Mouse (Mus musculus): ENCODE measurements around the gene Prss33. TPM values are rescaled to one million over a fixed set of nuclear protein-coding genes. Genes with fewer than 3 reads are reported as not detected.
A peak's percentile ranks its signal among the peaks of the same experiment; 100 is the strongest.

Prss33 gene
- polyA plus RNA-seq, 1 experiment from 2014 or later: not detected

GRCm38 (mm10) chr17:23806867-23807266 lies 29.0 kb downstream of the Prss33 start:
- no peak overlapping the region for H3K4me3 ChIP-seq (ENCODE audit: inconsistent target)
- H3K79me2 ChIP-seq (ENCODE audit: inconsistent target): peaks cover 83% of the 10 kb centered on the region
- H3K27ac ChIP-seq: no peak overlapping the region
- H3K36me3 ChIP-seq (ENCODE audit: inconsistent target): peaks cover 43% of the 10 kb centered on the region
- 73% methylated on average over 12 of the region's 25 CpGs for WGBS (ENCODE audit: missing documents)

DNA sequence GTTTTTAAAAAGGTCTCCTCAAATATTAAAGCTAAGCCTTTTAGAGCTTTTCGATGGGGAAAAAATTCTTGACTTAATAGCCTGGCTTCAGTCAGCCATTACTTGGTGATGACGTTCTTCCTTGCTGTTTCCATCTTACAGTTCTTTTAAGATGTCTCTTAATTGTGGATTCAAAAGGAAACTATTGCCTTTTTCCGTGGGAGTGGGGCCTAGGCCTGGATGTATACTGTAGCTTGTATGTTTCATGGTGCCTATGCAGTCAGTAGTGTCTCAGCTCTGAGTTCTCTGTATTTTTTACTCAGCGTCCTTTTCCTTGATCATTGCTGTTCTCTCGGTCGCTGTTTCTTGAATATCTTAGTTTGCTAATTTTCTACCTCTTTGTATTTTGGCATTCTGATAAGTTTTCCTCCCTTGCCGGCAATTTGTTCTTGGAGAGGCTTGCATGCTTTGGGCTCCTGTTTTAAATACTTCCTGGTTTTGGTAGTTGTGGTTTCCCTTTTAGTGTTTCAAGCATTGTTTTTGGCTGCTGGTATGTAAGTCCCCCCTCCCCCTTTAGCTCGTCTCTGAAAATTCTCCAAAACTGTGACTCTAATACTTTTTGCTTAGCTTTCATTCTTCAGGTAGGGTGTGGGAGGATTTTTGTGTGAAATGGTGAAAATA lies 31.3 kb downstream of the Prss33 start:
- Histone ChIP-seq H3K79me2 (ENCODE audit: inconsistent target) (peaks cover 61% of the 10 kb centered on the region), H3K4me3 (ENCODE audit: inconsistent target) (peak overlapping the region; percentile 79), H3K36me3 (ENCODE audit: inconsistent target) (peaks cover 23% of the 10 kb centered on the region), H3K27ac (peak overlapping the region; percentile 59)
- WGBS (ENCODE audit: missing documents): 0% methylated on average over 8 of the region's 8 CpGs

GRCm38 (mm10) chr17:23803366-23804041 lies 32.4 kb downstream of the Prss33 start:
- Histone ChIP-seq H3K27ac (peak overlapping the region; percentile 59), H3K36me3 (ENCODE audit: inconsistent target) (peaks cover 13% of the 10 kb centered on the region), H3K79me2 (ENCODE audit: inconsistent target) (peaks cover 51% of the 10 kb centered on the region), H3K4me3 (ENCODE audit: inconsistent target) (peak overlapping the region; percentile 79)
- 1% methylated on average over 70 of the region's 83 CpGs for WGBS (ENCODE audit: missing documents)

DNA sequence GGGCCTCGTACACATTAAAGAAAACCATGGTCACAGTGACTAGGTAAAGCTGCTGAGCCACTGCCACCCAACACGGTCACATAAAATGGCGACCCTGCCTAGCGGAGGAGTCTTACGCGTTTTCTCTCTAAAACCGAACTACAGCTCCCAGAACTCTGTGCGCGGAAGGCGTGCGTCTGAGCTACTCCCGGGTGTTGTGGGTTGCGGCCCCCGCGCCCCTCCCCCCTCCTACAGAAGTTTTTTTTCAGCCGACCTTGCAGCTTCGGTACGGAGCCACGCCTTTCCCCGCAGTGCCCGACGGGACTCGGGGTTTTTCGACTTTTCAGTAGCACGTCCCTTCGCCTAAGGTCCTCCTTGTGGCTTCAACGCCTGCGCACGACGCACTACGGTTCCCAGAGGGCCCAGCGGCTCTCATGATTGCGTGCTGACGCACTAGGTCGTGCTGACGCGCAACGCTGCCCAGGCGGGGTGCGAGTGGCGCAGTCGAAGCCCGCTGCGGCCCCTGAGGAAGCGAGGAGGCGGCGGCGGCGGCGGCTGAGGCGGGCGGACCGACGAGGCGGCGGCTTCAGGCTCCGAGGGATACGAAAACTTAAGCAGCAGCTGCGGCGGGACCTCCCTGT lies 33.0 kb downstream of the Prss33 start:
- Histone ChIP-seq H3K27ac (peak overlapping the region; percentile 80), H3K4me3 (ENCODE audit: inconsistent target) (peak overlapping the region; percentile 45), H3K79me2 (ENCODE audit: inconsistent target) (peaks cover 44% of the 10 kb centered on the region), H3K36me3 (ENCODE audit: inconsistent target) (peaks cover 6% of the 10 kb centered on the region; the same call in 1 of the 2 replicates)
- WGBS (ENCODE audit: missing documents): under 1% methylated on average over 59 of the region's 60 CpGs

DNA sequence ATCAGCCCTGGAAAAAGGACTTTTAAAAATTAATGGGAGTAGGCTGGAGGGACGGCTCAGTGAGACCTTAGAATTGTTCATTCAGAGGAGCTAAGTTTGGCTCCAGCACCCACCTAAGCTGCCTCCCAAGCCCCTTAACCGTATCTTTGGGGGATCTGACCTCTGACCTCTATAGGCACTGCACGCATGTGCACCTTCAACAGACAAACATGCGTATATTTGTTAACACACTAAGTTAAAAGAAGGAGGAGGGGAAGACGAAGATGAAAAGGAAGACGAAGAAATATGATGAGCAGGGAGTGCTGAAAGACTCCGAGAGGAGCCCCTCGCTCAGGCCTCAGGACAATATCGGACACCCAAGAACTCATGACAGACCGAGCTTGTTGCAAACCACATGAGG lies 34.2 kb downstream of the Prss33 start:
- no peak overlapping the region for H3K27ac ChIP-seq
- H3K36me3 ChIP-seq (ENCODE audit: inconsistent target): no peaks in the 10 kb centered on the region
- H3K4me3 ChIP-seq (ENCODE audit: inconsistent target): no peak overlapping the region
- peaks cover 32% of the 10 kb centered on the region for H3K79me2 ChIP-seq (ENCODE audit: inconsistent target)
- 91% methylated on average over 9 of the region's 10 CpGs for WGBS (ENCODE audit: missing documents)

DNA sequence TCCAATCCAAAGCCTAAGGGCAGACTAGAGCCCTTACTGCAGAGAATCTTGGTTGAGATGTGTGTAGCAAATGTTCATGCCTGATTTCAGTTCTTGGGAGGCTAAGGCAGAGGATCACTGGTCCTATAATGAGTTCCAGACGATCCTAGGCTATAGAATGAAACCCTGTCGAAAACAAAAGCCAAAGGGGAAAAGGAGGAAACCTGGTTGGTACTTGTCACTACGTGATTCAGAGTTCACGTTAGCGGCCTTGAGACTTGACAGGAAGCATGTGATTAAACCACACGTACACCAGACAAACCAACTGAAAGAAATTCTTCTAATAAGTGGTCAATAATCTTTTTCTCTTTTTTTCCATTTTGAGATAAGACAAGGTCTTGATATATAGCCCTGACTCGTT lies 38.5 kb downstream of the Prss33 start:
- no peak overlapping the region for H3K4me3 ChIP-seq (ENCODE audit: inconsistent target)
- no peaks in the 10 kb centered on the region for H3K79me2 ChIP-seq (ENCODE audit: inconsistent target)
- H3K27ac ChIP-seq: no peak overlapping the region
- 25% methylated on average over 7 of the region's 7 CpGs for WGBS (ENCODE audit: missing documents)
- H3K36me3 ChIP-seq (ENCODE audit: inconsistent target): no peaks in the 10 kb centered on the region

DNA sequence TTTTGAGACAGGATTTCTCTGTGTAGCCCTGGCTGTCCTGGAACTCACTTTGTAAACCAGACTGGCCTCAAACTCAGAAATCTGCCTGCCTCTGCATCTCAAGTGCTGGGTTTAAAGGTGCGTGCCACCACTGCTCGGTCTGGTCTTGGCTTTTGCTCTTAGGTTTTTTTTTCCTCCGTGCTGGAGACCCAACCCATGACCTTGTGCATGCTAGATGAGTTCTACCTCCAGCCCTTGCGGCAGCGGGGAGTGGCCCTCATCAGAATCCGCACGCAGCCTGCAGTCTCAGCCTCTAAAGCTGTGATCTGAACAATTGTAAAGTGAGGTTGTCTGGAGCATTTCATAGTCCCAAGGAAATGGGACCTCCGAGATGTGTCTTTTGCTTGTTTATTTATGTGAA lies 40.5 kb downstream of the Prss33 start:
- Histone ChIP-seq H3K79me2 (ENCODE audit: inconsistent target) (no peaks in the 10 kb centered on the region), H3K36me3 (ENCODE audit: inconsistent target) (no peaks in the 10 kb centered on the region), H3K4me3 (ENCODE audit: inconsistent target) (no peak overlapping the region), H3K27ac (no peak overlapping the region)
- 94% methylated on average over 8 of the region's 8 CpGs for WGBS (ENCODE audit: missing documents)

DNA sequence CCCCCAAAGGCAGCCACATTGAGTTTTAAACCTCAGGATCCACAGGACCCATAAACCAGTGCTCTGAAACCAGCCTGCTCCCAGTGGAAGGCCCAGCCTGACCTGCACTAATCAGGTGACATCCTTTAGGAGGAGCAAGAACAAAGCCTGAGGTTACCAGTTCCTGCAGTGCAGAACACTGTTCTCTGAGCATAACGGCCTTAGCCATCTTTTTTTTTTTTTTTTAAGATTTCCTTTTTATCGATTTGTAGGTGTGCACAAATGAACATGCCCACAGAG lies 44.8 kb downstream of the Prss33 start:
- WGBS (ENCODE audit: missing documents): 7% methylated on average over 2 of the region's 2 CpGs
- no peaks in the 10 kb centered on the region for H3K36me3 ChIP-seq (ENCODE audit: inconsistent target)
- H3K79me2 ChIP-seq (ENCODE audit: inconsistent target): no peaks in the 10 kb centered on the region
- H3K27ac ChIP-seq: no peak overlapping the region
- peak overlapping the region; percentile 33 for H3K4me3 ChIP-seq (ENCODE audit: inconsistent target)

DNA sequence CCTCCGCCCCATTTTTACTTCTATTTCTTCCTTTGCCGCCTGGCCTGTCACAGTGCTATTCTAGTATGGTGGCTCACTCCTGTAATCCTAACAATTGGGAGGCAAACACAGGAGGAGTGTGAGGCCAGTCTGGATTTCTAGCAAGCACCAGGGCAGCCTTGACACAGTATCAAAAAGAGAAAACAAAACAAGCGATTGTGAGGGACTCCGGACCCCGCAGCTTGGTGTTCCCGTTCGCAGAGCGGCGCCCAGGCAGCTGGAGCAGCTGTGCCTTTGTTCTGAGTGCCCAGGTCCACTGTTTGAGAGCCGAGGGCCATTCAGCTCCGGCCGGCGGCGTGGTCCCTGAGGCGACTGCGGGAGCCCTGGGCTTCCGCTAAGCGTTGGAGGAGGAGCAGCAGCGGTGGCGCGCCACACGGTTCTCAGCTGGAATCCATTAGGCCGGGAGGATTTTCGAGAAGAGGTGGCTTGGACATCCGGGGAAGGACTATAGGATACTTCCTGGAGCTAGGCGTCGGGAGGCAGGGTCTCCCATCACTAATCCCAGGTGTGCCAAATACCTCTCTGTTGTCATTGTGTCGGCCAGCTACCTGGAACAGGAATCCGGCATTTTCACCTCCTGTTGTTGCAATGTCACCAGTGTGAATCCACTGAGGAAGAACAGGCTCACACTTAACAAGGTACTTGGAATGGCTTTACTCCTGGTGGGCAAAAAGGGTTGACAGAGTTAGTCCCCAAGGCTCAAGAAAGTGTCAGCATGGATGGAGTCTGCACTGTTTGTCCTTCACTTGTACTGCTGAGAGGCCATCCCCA lies 45.4 kb downstream of the Prss33 start, which contains the start of gene Srrm2:
Gene Srrm2 (plus strand): TSS at position 264 of the 810 bp plus-strand sequence.
- Histone ChIP-seq H3K79me2 (ENCODE audit: inconsistent target) (no peaks in the 10 kb centered on the region), H3K27ac (peak within 1 kb of the TSS; percentile 33), H3K4me3 (ENCODE audit: inconsistent target) (peak within 1 kb of the TSS; percentile 33), H3K36me3 (ENCODE audit: inconsistent target) (no peaks in the 10 kb centered on the region)
- 1% methylated on average over 28 of the region's 29 CpGs for WGBS (ENCODE audit: missing documents)

- Histone ChIP-seq H3K36me3 (ENCODE audit: inconsistent target) (no peaks in the 10 kb centered on the region), H3K27ac (peak overlapping the region; percentile 33), H3K4me3 (ENCODE audit: inconsistent target) (peak overlapping the region; percentile 33), H3K79me2 (ENCODE audit: inconsistent target) (no peaks in the 10 kb centered on the region)
- WGBS (ENCODE audit: missing documents): 12% methylated on average over 8 of the region's 8 CpGs
Observed at GRCm38 (mm10) chr17:23789749-23790268, 46.0 kb downstream of the Prss33 start.

DNA sequence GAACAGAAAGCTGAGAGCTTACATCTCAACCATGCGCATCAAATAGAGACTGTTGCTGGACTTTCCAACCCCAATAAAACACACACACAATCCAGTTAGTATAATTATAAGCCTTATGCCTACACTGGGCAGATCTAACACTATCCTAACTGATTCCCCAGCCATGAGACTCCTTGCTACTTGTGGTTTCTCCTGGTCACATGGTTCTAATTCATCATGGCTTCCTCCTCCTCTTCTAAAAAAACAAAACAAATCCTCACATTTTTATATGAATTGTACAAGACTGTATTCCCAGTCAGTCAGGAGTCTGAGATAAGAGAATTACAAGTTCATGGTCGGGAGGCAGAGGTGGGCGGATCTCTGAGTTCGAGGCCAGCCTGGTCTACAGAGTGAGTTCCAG lies 46.9 kb downstream of the Prss33 start:
- 96% methylated on average over 4 of the region's 4 CpGs for WGBS (ENCODE audit: missing documents)
- no peak overlapping the region for H3K27ac ChIP-seq
- no peak overlapping the region for H3K4me3 ChIP-seq (ENCODE audit: inconsistent target)
- no peaks in the 10 kb centered on the region for H3K79me2 ChIP-seq (ENCODE audit: inconsistent target)
- no peaks in the 10 kb centered on the region for H3K36me3 ChIP-seq (ENCODE audit: inconsistent target)

DNA sequence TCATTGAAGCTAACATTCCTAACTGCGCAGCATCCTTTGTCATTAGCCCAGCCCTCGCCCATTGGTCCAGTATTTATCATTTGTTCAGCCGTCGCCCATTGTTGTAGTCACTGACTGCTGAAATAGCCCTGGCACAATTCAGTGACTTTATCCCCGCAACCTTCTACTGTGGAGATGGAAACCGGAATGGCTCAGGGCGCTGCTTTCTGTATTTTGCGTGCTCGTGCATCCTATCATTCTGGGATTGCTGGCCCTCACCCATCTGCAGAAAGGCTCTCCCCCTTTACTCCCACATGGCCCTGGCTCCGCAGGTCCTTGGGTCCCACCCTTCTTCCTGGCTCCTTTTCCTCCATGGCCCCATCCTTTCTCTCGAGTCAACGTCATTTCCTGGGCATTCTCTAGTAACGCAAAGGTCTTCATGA lies 49.3 kb downstream of the Prss33 start:
- H3K4me3 ChIP-seq (ENCODE audit: inconsistent target): peak overlapping the region; percentile 19; the same call in 1 of the 2 replicates
- 58% methylated on average over 13 of the region's 13 CpGs for WGBS (ENCODE audit: missing documents)
- H3K27ac ChIP-seq: no peak overlapping the region
- no peaks in the 10 kb centered on the region for H3K79me2 ChIP-seq (ENCODE audit: inconsistent target)
- no peaks in the 10 kb centered on the region for H3K36me3 ChIP-seq (ENCODE audit: inconsistent target)

- Histone ChIP-seq H3K27ac (no peak within 1 kb of the TSS), H3K36me3 (ENCODE audit: inconsistent target) (no peaks in the 10 kb centered on the region), H3K79me2 (ENCODE audit: inconsistent target) (no peaks in the 10 kb centered on the region), H3K4me3 (ENCODE audit: inconsistent target) (peak within 1 kb of the TSS; percentile 19; the same call in 1 of the 2 replicates)
- WGBS (ENCODE audit: missing documents): 13% methylated on average over 43 of the region's 43 CpGs
Observed at GRCm38 (mm10) chr17:23785561-23786471, 50.0 kb downstream of the Prss33 start, which contains the start of gene Flywch2. Gene Flywch2 (minus strand): TSS chr17:23786081.

All from macrophage (primary cell).